Mouse (Mus musculus) spleen, postnatal 4 days (tissue): Measurements from ENCODE around the gene Ephb4.

Source experiments
- DNase-seq, 2 experiments: peaks; one replicate each; pipeline ENCODE4 v3.0.0; 2022; ENCODE audit warnings: low spot score in 2 of 2

Gene Ephb4

DNA sequence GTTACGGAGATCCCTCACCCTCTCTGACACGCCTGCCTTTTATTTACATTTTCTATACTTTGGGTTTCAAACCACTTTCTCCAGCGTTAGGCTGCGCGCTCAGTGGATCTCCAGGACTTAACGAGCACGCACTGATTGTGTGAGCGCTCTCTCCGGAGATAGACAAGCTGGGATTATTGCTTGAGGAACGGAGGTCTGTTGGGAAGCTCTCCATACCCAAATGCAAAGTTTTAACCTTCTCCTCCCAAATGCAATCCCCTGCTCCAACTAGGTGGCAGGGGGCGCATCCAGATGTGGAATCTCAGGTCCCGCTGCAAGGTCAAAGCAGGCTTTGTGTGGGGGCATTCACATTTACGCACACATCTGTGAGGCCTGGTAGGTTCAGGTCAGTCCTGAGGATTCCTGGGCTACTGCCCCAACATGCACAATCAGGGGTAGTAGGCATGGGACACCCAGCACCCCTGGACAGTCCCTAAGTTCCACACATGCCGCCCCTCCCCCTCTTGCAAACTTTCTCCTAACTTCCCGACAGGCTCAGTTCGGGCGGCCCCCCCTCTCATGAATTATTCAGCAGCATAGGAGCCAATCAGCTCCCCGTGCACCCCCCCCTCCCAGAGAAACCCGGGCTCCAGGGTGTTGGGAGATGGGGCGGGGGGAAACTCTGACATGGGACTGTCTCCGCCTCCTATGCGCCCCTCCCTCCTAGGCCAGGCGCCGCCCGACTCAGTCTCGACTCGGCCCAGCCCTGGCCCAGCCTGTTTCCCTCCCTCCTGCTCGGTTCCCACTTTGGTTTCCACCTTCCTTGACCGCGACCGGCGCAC is at the start of gene Ephb4:
TSS of gene Ephb4 (plus strand) at position 726 of the 821 bp plus-strand sequence.
- peak in 1 of 2 experiments; percentile 32 for DNase-seq

DNA sequence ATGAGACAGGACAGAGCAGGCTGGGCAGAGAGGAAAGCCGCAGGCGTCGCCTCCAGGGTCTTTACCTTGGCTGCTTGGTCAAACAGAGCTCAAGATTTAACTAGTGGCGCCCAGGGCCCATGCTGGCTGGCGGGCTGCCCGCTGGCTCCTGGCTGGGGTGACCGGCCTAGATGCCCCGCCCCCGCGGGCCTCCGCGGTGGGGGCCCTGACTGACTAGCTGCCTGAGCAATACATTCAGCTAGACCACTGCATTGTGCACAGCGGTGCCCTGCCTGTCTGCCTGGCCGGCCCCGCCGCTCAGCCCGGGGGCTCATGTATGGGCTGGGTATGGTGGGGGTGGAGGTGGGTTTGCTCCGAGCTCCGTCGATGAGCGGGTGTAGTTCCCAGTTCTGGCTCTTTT is 48.7 kb upstream of the Ephb4 start:
- no peak for DNase-seq

DNA sequence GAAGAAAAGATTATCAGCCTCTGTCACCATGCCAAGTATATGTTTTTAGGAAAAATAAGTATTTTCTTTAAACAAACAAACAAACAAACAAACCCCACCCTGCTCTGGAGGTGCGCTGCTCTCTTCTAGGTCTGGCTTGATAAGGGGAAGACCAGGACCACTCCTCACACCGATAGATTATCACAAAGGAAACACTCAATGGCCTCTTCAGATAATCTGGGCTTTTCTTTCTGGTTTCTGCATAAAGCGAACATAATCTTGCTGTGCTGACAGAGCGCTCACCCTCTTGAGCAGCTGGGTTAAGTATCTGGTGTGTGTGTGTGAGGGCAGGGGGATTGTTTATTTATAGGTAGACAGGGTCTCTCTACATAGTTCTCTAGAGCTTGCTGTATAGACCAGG is 46.3 kb upstream of the Ephb4 start:
- no peak for DNase-seq

DNA sequence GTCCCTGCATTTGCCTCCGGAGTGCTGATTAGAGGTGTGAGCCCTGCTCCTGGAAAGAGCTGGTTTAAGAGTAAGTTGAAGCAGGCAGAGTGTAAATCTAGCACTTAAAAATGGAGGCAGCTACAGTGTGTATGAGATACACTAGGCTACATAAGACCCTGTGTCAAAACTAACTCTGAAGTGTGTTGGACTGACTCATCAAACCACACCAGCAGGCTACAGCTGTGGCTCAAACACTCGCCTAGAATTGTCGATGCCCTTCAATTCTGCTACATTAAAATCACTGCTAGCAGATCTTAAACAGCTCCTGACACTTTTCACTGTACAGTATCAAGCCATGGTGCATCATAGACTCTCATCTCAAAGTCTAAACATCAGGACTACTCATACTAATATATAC is 45.7 kb upstream of the Ephb4 start:
- DNase-seq, result no peak

DNA sequence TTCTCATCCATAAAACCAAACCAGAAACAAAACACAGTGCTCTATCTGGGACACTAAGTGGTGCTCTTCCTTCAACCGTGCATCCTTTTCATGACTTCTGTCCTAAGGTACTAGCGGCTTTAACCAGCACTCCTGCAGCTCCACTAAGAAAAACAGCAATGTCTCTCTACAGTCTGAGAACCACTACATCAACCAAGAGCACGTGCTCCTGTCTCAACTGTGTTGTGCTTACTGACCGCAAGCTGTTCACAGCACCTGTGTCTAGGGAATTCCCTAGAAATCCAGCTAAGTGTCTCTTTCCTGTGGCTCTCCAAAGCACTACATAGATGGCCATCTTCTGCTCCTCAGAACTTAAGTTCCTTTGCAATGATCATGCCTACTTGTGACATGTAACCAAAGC is 45.1 kb upstream of the Ephb4 start:
- no peak for DNase-seq

DNA sequence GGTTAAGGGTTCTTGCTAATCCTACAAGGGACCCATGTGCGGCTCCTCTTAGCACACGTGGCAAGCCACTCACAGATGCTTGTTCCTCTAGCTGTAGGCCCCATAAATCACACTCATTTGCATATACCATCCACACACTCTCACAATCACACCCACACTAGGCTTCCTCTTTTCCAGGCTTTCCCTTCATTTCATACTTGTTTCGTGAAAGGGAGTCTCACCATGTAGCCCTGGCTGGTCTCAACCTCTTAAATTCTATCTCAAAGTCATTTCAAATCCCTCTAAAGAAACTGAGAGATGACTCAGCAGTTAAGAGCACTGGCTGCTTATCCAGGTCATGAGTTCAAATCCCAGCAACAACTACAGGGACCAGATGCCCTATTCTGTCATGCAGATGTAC is 44.1 kb upstream of the Ephb4 start:
- DNase-seq, result no peak

DNA sequence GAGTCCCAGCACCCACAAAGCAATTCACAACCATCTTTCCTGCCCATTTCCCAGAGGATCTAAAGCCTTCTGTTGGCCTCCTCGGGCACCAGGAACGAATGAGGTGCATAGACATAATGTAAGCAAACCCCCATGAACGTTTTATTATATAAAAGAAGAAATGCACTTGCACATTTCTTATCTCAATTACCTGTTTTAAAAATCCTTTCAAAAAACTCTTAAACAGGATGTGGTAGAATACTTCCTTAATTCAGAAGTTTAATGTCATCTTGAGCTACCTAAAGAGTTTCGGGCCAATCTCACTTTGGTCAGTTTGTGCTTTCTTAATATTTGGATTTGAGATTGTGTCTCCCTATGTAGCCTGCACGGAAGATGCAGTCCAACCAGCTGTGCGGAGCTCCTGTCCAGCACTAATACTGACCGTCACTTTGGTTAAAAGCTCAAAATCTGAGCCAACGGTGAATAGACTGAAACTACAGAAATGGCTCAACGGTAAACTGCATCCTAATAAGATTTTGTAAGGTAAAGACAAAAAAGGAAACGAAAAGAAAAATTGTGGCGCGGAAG is 43.4 kb upstream of the Ephb4 start:
- DNase-seq, result no peak

DNA sequence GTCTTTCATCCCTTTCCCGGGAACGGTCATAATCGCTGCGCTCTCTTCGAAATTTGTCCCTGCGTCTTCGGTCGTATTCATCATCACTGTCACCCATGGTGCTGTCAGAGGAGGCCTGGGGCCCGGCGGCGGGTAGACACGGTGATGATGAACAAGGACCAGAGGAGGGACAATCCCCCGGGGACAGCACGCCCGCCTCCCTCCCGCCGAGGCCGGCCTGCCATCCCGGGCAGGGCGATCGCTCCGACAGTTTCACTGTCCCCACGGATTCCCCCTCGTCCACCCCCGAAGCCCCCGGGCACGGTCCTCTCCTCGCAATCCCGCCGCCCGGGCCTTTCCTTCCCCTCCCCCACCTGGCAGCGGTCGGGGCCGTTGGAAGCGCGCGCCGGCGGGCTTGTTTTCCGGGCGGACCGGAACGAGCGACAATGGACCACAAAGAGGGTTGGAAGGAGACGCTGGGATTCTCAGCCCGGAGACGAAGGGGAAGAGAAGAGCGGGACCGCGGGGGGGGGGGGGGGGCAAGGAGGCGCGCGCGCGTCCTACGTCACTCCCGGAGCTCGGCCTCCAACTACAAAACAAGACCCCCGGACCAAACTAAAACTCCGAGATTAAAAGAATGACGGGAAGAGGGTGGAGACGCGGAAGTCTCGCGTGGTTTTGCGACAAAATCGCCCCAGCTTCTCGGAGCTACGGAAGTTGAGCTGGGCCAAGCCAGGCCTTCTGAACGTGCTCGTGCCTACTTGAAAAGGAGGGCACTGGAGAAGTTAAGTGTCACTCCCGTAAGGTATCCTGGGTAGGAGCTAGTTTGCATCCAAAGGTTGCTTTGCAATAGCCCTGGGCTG is 42.6 kb upstream of the Ephb4 start, which contains the start of gene Srrt:
TSS of gene Srrt (minus strand) at position 604 of the 842 bp plus-strand sequence.
- DNase-seq, result peak; percentile 87 to 93

DNA sequence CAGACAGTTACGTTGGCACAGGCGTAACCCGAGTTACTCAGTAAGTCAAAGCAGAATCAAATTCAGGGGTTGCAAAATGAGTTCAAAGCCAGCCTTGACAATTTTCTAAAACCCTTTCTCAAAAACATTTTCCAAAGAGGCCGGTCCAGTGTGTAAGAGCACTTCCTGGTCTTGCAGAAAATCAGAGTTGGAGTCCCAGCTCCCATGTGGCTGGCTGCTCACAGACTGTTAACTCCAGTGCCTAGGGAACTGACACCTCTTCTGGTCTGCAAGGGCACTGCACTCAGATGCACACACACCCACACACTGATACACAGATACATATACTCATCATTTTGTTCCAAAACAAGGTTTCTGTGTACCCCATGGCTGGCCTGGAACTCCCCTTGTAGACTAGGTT is 41.6 kb upstream of the Ephb4 start:
- no peak for DNase-seq

DNA sequence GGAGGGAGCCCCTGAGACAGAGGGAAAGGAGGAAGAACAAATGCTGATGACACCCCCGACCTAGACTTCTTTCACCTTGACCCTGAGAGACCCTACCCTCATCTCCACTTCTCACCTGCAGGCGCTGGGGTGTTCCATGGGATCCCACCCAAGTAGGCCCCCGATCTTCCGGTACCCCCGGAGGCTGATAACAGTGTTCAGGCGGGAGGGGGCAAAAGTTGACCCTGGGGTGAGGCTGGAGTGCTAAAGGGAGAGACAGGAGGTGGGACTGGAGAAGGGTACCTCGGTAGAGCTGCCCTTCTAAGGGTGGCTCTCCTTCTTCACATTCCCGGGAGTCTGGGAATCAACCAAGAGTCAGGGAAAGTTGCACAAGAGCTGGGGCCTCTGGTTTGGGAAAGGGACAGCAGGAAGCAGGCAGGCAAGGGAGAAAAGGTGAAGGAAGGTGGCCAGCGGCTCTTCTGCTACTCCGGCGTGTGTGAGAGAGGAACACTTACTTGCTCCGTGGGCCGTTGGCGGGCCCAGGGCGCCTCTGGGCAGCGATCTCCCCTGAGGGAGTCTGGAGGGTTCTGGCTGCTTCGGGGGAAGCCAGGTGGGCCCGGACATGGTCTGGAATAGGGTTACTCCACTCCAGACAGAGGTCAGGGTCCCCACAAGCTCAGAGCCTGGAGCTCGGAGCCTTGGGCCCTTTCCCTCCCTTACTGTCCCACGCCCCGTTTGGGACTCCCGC is 36.3 kb upstream of the Ephb4 start:
- DNase-seq, result peak in 1 of 2 experiments; percentile 67

DNA sequence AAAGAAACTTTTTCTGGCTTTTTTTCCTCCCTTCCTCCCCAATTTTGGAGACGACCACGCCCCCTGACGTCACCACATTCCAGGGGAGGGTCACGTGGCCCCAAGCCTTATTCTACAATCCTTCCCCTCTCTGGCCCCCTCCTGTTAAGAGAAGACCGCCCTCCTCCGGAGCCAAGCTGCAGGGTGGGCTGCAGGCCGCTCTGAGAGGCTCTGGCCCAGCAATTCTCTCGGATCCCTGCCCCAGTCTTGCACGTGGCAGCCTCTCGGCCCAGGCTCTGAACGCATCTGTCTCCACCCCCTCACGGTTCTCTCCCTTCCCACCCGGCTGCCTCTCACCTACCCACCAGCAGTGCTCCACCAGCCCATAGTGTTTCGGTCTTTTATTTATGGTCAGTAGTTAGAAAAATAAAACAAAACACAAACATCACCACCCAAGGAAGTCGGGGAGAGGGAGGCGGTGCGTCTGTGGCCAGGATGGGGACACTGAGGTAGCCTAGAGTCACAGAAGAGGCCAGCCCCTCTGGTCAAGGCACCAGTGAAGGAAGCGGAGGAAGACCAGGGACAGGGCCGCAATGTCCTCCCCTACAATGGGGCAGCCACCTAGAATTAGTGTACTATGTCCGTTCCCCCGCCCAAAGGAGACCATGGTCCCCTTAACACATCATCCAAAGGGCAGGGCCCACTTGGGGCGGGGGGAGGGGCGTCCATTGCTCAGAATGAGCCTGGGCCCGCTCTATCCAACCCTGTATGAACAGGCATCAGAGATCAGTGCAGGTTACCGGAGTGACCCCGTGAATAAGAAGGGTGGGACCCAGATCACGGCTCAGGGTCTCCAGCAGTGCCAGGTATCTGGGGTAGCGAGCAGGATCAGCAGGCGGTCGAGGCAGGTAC is 35.5 kb upstream of the Ephb4 start, which contains the start of gene Trip6:
TSS of gene Trip6 (minus strand) at position 212 of the 891 bp plus-strand sequence.
- DNase-seq, result peak; percentile 53 to 78

DNA sequence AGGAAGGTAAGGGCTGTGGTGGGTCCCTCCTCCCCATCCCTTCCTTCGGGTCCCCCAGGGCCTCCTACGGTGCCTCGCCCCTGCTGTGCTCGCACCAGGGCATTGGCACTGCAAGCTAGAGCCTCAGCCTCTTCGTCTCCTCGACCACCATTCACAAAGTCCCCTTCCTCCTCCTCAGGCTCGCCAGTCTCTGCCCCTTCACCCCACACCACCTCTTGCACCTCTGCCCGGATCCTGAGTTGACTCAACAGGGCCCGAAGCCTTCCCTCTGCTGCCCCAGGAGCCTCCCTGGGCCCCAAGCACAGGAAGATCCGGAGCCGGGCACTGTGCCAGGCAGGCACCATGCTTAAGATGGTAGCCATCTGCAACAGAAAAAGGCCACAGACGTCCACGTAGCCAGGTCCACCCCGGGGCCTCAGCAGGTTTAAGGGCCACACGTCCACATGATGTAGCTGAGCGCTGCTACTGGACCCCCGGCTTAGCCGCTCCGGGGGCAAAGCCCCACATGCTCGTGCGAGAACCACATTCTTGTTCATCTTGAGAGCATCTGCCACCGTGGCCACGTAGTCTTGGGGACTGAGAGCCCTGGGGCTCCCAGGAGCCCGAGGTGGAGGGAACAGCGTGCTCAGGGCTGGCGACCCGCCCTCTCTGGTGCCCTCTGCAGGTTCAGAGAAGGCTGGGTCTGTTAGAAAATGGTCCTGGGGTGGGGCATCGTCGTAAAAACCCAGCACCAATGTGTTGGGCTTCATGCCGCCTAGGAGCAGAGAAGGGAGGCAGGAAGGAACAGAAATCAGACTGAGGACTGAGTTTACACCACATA is 34.6 kb upstream of the Ephb4 start:
- peak; percentile 57 to 78 for DNase-seq

DNA sequence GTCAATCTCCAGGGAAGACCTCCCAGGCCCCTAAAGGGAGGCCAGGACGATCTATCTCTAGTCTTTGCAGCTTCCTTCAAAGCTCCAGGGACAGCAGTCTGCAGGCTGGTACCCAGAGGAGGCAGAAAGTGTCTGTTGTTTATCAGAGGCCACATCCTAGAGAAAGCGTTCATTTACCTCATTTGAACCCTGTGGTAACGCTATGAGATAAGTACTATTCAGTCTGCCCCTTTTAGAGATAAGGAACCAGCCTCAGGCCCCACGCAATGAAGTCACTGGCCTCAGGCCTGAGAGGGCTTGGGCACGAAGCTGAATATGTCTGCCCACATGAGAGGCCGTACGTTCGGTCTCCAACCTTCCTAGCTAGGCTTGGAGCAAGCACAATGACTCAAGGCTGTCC is 32.5 kb upstream of the Ephb4 start:
- no peak for DNase-seq

DNA sequence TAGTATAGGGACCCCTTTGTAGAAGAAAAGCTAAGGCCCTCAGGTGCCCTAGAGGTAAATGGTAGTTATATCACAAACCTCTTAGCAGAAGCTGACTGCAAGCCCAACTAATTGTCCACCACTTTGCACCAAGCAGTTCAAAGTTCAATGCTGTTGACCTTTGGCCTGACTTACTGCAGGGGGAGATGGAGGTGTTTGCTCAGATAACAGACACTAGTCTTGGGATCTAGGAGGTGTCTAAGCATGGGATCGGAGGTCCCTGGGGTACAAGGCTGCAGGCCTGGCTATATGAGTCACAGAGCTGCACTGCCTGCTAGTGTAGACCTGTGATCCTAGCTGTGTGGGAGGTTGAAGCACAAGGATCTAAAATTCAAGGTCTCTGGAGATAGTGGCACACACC is 31.3 kb upstream of the Ephb4 start:
- DNase-seq, result no peak

DNA sequence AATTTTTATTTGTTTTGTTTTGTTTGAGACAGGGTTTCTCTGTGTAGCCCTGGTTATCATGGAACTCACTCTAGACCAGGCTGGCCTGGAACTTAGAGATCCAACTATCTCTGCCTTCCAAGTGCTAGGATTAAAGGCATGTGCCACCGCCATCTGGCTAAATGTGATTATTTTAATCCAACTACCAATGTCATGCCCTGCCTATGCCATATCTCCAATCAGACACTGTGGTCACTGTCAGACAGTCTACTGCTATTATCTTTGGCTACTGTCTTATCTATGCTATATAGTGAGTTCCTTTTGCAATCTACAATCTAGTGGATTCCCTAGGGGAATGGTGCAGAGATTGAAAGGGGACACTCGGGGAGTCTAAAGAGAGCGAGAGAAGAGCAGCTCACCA is 28.9 kb upstream of the Ephb4 start:
- DNase-seq, result no peak

DNA sequence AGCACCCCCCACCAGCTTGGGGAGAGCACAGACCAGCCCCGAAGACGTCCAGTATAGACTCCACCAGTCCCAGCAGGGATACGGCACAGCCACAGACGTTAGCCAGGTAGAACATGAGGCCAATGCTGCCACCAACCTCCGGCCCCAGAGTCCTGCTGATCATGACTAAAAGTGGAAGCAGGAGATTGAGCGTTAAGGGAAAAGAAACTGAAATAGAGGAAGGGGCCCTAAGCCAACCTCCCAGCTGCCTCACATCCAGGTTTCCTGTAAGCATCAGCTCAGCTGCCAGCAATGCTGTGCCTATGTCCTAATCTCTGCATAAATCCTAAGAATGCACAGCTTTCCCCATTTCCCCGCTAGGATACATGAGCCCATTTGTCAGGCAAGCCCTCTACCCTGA is 19.0 kb upstream of the Ephb4 start:
- DNase-seq, result no peak

DNA sequence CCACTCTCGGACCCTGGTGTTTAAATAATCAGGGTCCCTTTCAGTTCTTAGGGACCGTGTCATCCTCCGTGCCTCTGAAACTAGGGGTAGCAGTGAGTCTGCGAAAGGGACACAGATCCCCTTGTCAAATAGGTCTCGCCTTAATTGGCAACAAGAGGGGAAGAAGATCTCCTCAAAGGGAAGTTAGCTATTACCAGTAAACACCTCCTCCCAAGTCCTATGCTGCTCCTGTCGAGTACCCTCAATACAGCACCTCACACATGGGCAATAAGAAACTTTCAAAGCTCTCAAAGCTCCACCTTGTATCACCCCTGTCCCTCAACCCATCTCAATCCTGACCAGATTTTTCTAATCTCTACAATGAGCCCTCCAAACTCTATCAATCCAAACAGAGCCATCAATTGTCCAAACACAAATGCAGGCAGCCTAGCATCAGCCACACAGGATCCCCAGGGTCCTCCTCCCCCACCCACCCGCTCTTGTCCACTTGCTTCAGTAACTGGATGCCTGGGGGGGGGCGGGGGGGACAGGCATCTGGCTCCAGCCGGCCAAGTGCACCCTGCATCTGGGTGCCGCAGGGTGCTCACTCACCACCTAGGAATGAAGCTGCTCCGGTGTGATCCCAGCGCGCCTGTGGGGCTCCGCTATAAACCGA is 16.9 kb upstream of the Ephb4 start:
- no peak for DNase-seq

DNA sequence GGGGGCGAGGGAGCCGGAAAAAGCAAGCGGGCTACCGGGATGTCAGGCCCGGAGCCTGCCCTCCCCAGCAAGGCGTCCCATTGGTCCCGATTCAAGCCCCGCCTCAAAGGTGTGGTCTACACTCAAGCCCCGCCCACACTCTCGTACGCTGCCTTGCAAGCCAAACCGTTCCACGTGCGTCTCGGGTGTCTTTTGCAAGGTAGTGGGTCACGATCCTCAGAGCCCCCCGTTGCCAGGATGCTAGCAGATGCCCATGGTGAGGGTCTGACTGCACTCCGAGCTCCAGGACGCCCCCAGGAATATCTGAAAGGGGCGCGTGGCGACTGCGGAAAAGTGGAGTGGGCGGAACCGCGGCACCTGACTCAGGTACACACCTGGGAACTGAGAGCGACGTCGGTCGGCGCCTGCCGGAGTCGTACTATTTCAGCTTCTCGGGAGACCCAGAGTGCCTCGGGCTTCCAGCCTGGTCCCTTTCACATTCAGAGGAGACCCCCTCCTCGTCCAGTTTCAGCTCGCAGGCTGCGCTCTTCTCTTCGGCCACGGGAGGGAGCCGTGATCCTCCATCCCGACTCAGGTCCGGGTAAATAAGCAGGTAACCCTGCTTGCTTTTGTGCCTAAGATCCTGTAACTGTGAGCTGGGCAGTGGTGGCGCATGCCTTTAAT is 16.3 kb upstream of the Ephb4 start, which contains the start of gene Slc12a9:
TSS of gene Slc12a9 (minus strand) at position 86 of the 663 bp plus-strand sequence.
- DNase-seq, result peak; percentile 93 to 94

DNA sequence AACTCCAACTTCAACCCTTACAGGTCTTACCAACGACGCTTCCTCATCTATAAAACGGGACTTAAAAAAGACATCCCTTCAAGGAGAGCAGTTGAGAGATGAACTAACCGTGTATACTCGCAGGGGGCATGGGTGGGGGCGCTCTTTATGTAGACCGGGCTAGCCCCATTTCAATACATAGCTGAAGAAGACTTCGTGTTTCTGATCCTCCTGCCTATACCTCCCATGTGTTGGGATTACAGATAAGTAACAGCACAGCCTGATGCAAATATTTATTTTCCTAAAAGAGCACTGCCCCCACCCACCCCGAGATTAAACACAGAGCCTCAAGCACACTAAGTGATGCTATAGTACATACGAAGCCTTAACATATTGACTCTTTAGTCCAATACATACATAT is 15.6 kb upstream of the Ephb4 start:
- no peak for DNase-seq
